ENCODE assay signal across 15 mouse cellular contexts in the genomic region with DNA sequence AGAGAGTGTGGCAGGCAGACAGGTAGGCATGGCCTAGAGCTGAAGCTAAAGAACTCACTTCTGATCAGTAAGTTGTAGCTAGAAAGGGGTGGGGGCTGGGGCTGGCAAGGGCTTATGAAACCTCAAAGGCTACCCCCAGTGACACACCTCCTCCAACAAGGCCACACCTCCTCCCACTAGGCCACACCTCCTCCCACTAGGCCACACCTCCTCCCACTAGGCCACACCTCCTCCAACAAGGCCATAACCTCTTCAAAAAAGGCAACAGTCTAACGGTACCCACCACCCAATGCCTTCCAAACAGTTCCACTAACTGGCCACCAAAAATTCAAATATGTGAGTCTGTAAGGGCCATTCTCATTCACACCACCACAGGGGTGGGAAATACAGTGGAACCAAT. TPM values are rescaled to one million over a fixed set of nuclear protein-coding genes. Genes with fewer than 3 reads are reported as not detected.
"Had no signal": no experiment of that assay in that cellular context is flagged by ENCODE, and none has a peak within 500 bp of the region (broad histone marks: within the 10 kb centered on the region; RNA-seq: fewer than 3 reads in every experiment).

No protein-coding gene starts in this region.

- ATAC-seq: liver, postnatal 0 days; lung, postnatal 0 days; midbrain, embryonic 16.5 days had no signal

- DNase-seq: liver, embryonic 13.5 days; liver, postnatal 0 days; lung, adult 2 months; lung, postnatal 14 days; lung, postnatal 36 days; midbrain, embryonic 14.5 days; retina, postnatal 1 day; right cerebral cortex, adult 18-20 months; spleen, adult 18-20 months; thymus, adult 18-20 months; thymus, postnatal 25 days had no signal

RNA-seq across cellular contexts. Expression of a gene that starts 54.9 kb away (rescaled TPM):
- polyA plus RNA-seq: liver, embryonic 13.5 days; liver, embryonic 15.5 days; liver, postnatal 0 days; macrophage had no signal
